Mouse (Mus musculus) ES-E14 (cell line): ENCODE measurements at regions not wholly inside any gene's neighbourhood (a gene's known extent, or its start where the extent isn't known, plus 50 kb on each side); places are given as distances from the start of the nearest gene placed in this dataset.

ENCODE experiments used
- DNase-seq: peaks from one replicate; pipeline ENCODE4 v3.0.0-alpha.2; 2013; ENCODE audit warnings: low read depth, low spot score
- H3K27ac ChIP-seq: 2 replicates; pipeline ENCODE4 v1.5.1; 2012; ENCODE audit warnings: low read depth, mild to moderate bottlenecking, low read length, moderate library complexity, mixed read lengths; ENCODE audit not compliant: poor library complexity, insufficient read depth, severe bottlenecking
- H3K36me3 ChIP-seq: 2 replicates; pipeline ENCODE4 v1.6.1; 2012; ENCODE audit warnings: mild to moderate bottlenecking, low read length, moderate library complexity, mixed read lengths; ENCODE audit not compliant: control insufficient read depth, poor library complexity, insufficient read depth, severe bottlenecking
- H3K4me1 ChIP-seq, 2 experiments: fragments of 150-350 bp in 1 of 2; sonication (generic) in 1 of 2; 2 replicates each; pipeline ENCODE4 v1.6.1; 2012; ENCODE audit warnings: low read length in 2 of 2, mild to moderate bottlenecking in 1 of 2, mixed read lengths in 1 of 2; ENCODE audit not compliant: control insufficient read depth in 2 of 2, insufficient read depth in 2 of 2, poor library complexity in 1 of 2
- H3K4me3 ChIP-seq, 2 experiments: fragments of 150-350 bp in 1 of 2; sonication (generic) in 1 of 2; 2 replicates each; pipeline ENCODE4 v1.5.1; 2012; ENCODE audit warnings: low read length in 2 of 2, low read depth in 1 of 2, mild to moderate bottlenecking in 1 of 2, mixed read lengths in 1 of 2; ENCODE audit not compliant: insufficient read depth in 1 of 2, poor library complexity in 1 of 2, severe bottlenecking in 1 of 2
- H3K9ac ChIP-seq: 2 replicates; pipeline ENCODE4 v1.6.1; 2012; ENCODE audit warnings: low read depth, mild to moderate bottlenecking, low read length, mixed read lengths; ENCODE audit not compliant: poor library complexity, insufficient read depth, severe bottlenecking
- H3K9me3 ChIP-seq: fragments of 150-350 bp; sonication (generic); 2 replicates; pipeline ENCODE4 v1.6.1; 2012; ENCODE audit warnings: low read depth, mild to moderate bottlenecking, low read length; ENCODE audit not compliant: control insufficient read depth, insufficient read depth
- CHD2 ChIP-seq: IDR thresholded peaks from 2 replicates; pipeline ENCODE4 v1.6.1; 2014; ENCODE audit warnings: mild to moderate bottlenecking, low read depth, low read length, inconsistent platforms
- MAFK ChIP-seq: IDR thresholded peaks from 2 replicates; pipeline ENCODE4 v1.6.1; 2014; ENCODE audit warnings: mild to moderate bottlenecking, low read depth, low read length, inconsistent platforms; ENCODE audit not compliant: insufficient read depth
- ZC3H11A ChIP-seq: IDR thresholded peaks from 2 replicates; pipeline ENCODE4 v1.6.1; 2012; ENCODE audit warnings: low read depth, mild to moderate bottlenecking, inconsistent platforms, low read length, borderline replicate concordance
- in situ Hi-C, 2 experiments: fragments of 600-800 bp; cut with MboI; formaldehyde crosslinking; loops; one replicate each; pipeline ENCODE4 v1.15.1; 2025; ENCODE audit warnings: low sequenced_read_pairs in 2 of 2, inconsistent platforms in 1 of 2; ENCODE audit not compliant: unreplicated experiment in 2 of 2

DNA sequence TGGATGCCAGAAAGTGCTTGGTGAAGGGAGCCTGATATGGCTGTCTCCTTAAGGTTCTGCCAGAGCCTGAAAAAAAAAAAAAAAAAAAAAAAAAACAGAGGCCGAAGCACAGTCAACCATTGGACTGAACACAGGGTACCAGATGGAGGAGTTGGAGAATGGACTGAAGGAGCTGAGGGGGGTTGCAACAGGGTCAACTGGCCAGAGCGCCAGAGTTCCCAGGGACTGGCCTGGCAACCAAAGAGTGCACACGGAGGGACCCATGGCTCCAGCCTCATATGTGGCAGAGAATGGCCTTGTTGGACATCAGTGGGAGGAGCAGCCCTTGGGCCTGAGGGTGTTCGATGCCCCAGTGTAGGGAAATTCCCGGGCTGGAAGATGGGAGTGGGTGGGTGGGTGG, 569.8 kb upstream of the Slc10a2 start:
- no peak for DNase-seq
- no peak overlapping the region for H3K4me3 ChIP-seq
- H3K9me3 ChIP-seq, result no peaks in the 10 kb centered on the region
- in situ Hi-C loops, result loop anchor here in 1 of 2 experiments (25.0 kb wide), 1 partner anchor 312 kb away; no protein-coding TSS in a partner anchor
- H3K9ac ChIP-seq, result no peak overlapping the region
- H3K27ac ChIP-seq, result no peak overlapping the region
- no peak for TF ChIP-seq ZC3H11A
- no peak for TF ChIP-seq MAFK
- no peak for TF ChIP-seq CHD2
- no peaks in the 10 kb centered on the region for H3K4me1 ChIP-seq
- H3K36me3 ChIP-seq, result no peaks in the 10 kb centered on the region
